Mouse (Mus musculus) MEL (cell line): ENCODE results near the gene Zfp385b. TPM values are rescaled to one million over a fixed set of nuclear protein-coding genes. Genes with fewer than 3 reads are reported as not detected.

Source experiments
- DNase-seq: peaks from one replicate; pipeline ENCODE4 v3.0.0; 2011; ENCODE audit warnings: low read depth, low spot score
- H3K27ac ChIP-seq: 2 replicates; pipeline ENCODE4 v1.5.1; 2012; ENCODE audit warnings: low read depth, mild to moderate bottlenecking, control low read depth, low read length, moderate library complexity; ENCODE audit not compliant: control insufficient read depth
- H3K27me3 ChIP-seq, 2 experiments: fragments of 150-350 bp in 1 of 2; sonication (generic) in 1 of 2; 2 replicates each; pipeline ENCODE4 v1.6.1; 2012; ENCODE audit warnings: low read length in 2 of 2, mild to moderate bottlenecking in 2 of 2, improper control_type of control experiment in 1 of 2, moderate library complexity in 1 of 2; ENCODE audit not compliant: insufficient read depth in 2 of 2, control insufficient read depth in 1 of 2
- H3K36me3 ChIP-seq, 2 experiments: 2 replicates each; pipeline ENCODE4 v1.6.1; 2012 to 2014; ENCODE audit warnings: low read length in 2 of 2, improper control_type of control experiment in 1 of 2, inconsistent platforms in 1 of 2, mild to moderate bottlenecking in 1 of 2; ENCODE audit not compliant: insufficient read depth in 2 of 2, control insufficient read depth in 1 of 2
- H3K4me1 ChIP-seq, 2 experiments: fragments of 150-350 bp in 1 of 2; sonication (generic) in 1 of 2; 2 replicates each; pipeline ENCODE4 v1.6.1; 2012; ENCODE audit warnings: low read length in 2 of 2, improper control_type of control experiment in 1 of 2, mild to moderate bottlenecking in 1 of 2; ENCODE audit not compliant: insufficient read depth in 2 of 2, control insufficient read depth in 1 of 2
- H3K4me3 ChIP-seq, 2 experiments: fragments of 150-350 bp in 1 of 2; sonication (generic) in 1 of 2; 2 replicates each; pipeline ENCODE4 v1.5.1; 2012; ENCODE audit warnings: low read depth in 2 of 2, low read length in 2 of 2, mild to moderate bottlenecking in 2 of 2, moderate library complexity in 2 of 2, control low read depth in 1 of 2, improper control_type of control experiment in 1 of 2; ENCODE audit not compliant: control insufficient read depth in 1 of 2, insufficient read depth in 1 of 2
- H3K79me2 ChIP-seq: 2 replicates; pipeline ENCODE4 v1.6.1; 2012; ENCODE audit warnings: mild to moderate bottlenecking, low read length, moderate library complexity; ENCODE audit not compliant: control insufficient read depth, poor library complexity, insufficient read depth
- H3K9ac ChIP-seq: 2 replicates; pipeline ENCODE4 v1.6.1; 2012; ENCODE audit warnings: low read depth, mild to moderate bottlenecking, control low read depth, low read length, moderate library complexity; ENCODE audit not compliant: control insufficient read depth, poor library complexity, severe bottlenecking
- H3K9me3 ChIP-seq: fragments of 150-350 bp; sonication (generic); replicated peaks from 2 replicates; pipeline ENCODE4 v1.6.1; 2012; ENCODE audit warnings: mild to moderate bottlenecking, low read length, improper control_type of control experiment, moderate library complexity; ENCODE audit not compliant: insufficient read depth
- CHD1 ChIP-seq: IDR thresholded peaks from 2 replicates; pipeline ENCODE4 v1.6.1; 2012; ENCODE audit warnings: low read depth, mild to moderate bottlenecking, inconsistent platforms, low read length, improper control_type of control experiment
- E2F4 ChIP-seq: IDR thresholded peaks from 2 replicates; pipeline ENCODE4 v1.6.1; 2011; ENCODE audit warnings: low read depth, low read length, improper control_type of control experiment, borderline replicate concordance
- EP300 ChIP-seq, 2 experiments: IDR thresholded peaks; 2 replicates each; pipeline ENCODE4 v1.6.1; 2011; ENCODE audit warnings: improper control_type of control experiment in 2 of 2, low read length in 2 of 2, low read depth in 1 of 2, mild to moderate bottlenecking in 1 of 2
- GABPA ChIP-seq: IDR thresholded peaks from 2 replicates; pipeline ENCODE4 v1.6.1; 2012; ENCODE audit warnings: low read depth, mild to moderate bottlenecking, inconsistent platforms, low read length, improper control_type of control experiment, moderate library complexity
- JUND ChIP-seq: IDR thresholded peaks from 2 replicates; pipeline ENCODE4 v1.6.1; 2011; ENCODE audit warnings: low read depth, mild to moderate bottlenecking, improper control_type of control experiment, low read length
- KAT2A ChIP-seq: conservative IDR thresholded peaks from 2 replicates; pipeline ENCODE4 v1.6.1; 2012; ENCODE audit warnings: low read depth, low read length, improper control_type of control experiment, inconsistent platforms
- MAFK ChIP-seq: IDR thresholded peaks from 2 replicates; pipeline ENCODE4 v1.6.1; 2011; ENCODE audit warnings: low read depth, mild to moderate bottlenecking, low read length, improper control_type of control experiment, borderline replicate concordance
- MAZ ChIP-seq: IDR thresholded peaks from 2 replicates; pipeline ENCODE4 v1.6.1; 2012; ENCODE audit warnings: low read depth, mild to moderate bottlenecking, inconsistent platforms, low read length, improper control_type of control experiment
- MYC ChIP-seq: IDR thresholded peaks from 2 replicates; pipeline ENCODE4 v1.6.1; 2011; ENCODE audit warnings: low read depth, mild to moderate bottlenecking, low read length, improper control_type of control experiment, moderate library complexity
- NELFE ChIP-seq: IDR thresholded peaks from 2 replicates; pipeline ENCODE4 v1.6.1; 2011; ENCODE audit warnings: low read depth, low read length, improper control_type of control experiment
- NRF1 ChIP-seq: IDR thresholded peaks from 2 replicates; pipeline ENCODE4 v1.6.1; 2014; ENCODE audit warnings: low read depth, mild to moderate bottlenecking, inconsistent platforms, low read length, improper control_type of control experiment, moderate library complexity; ENCODE audit not compliant: poor library complexity, insufficient read depth, severe bottlenecking
- POLR2A ChIP-seq, 2 experiments: IDR thresholded peaks; 2 replicates each; pipeline ENCODE4 v1.6.1; 2011 to 2012; ENCODE audit warnings: low read length in 2 of 2, mild to moderate bottlenecking in 2 of 2, control low read depth in 1 of 2, improper control_type of control experiment in 1 of 2, low read depth in 1 of 2, moderate library complexity in 1 of 2; ENCODE audit not compliant: control insufficient read depth in 1 of 2, insufficient read depth in 1 of 2, poor library complexity in 1 of 2
- POLR2AphosphoS5 ChIP-seq: IDR thresholded peaks from 2 replicates; pipeline ENCODE4 v1.6.1; 2012; ENCODE audit warnings: low read depth, borderline replicate concordance, mild to moderate bottlenecking, inconsistent platforms, low read length, moderate library complexity, mixed read lengths
- RAD21 ChIP-seq: IDR thresholded peaks from 2 replicates; pipeline ENCODE4 v1.6.1; 2011; ENCODE audit warnings: mild to moderate bottlenecking, low read depth, low read length, improper control_type of control experiment
- RCOR1 ChIP-seq: IDR thresholded peaks from 2 replicates; pipeline ENCODE4 v1.6.1; 2012; ENCODE audit warnings: low read depth, mild to moderate bottlenecking, inconsistent platforms, low read length, improper control_type of control experiment
- SIN3A ChIP-seq: IDR thresholded peaks from 2 replicates; pipeline ENCODE4 v1.6.1; 2012; ENCODE audit warnings: low read length, improper control_type of control experiment, inconsistent platforms
- SMC3 ChIP-seq: IDR thresholded peaks from 2 replicates; pipeline ENCODE4 v1.6.1; 2011; ENCODE audit warnings: low read depth, low read length, improper control_type of control experiment
- TAL1 ChIP-seq: IDR thresholded peaks from 2 replicates; pipeline ENCODE4 v1.6.1; 2012; ENCODE audit warnings: mild to moderate bottlenecking, inconsistent platforms, low read length, moderate library complexity, mixed read lengths
- TBP ChIP-seq: IDR thresholded peaks from 2 replicates; pipeline ENCODE4 v1.8.0; 2011; ENCODE audit warnings: low read depth, low read length, improper control_type of control experiment
- TCF12 ChIP-seq: IDR thresholded peaks from 2 replicates; pipeline ENCODE4 v1.6.1; 2014; ENCODE audit warnings: low read depth, mild to moderate bottlenecking, inconsistent platforms, low read length, improper control_type of control experiment, moderate library complexity
- USF1 ChIP-seq: IDR thresholded peaks from 2 replicates; pipeline ENCODE4 v1.6.1; 2014; ENCODE audit warnings: low read depth, mild to moderate bottlenecking, inconsistent platforms, low read length, improper control_type of control experiment, moderate library complexity
- USF2 ChIP-seq, 2 experiments: IDR thresholded peaks; 2 replicates each; pipeline ENCODE4 v1.6.1; 2011 to 2012; ENCODE audit warnings: improper control_type of control experiment in 2 of 2, low read length in 2 of 2, borderline replicate concordance in 1 of 2, inconsistent platforms in 1 of 2, low read depth in 1 of 2, mild to moderate bottlenecking in 1 of 2; ENCODE audit not compliant: insufficient read depth in 1 of 2
- ZKSCAN1 ChIP-seq: IDR thresholded peaks from 2 replicates; pipeline ENCODE4 v1.6.1; 2012; ENCODE audit warnings: low read depth, mild to moderate bottlenecking, inconsistent platforms, low read length, improper control_type of control experiment, moderate library complexity
- ZNF384 ChIP-seq: IDR thresholded peaks from 2 replicates; pipeline ENCODE4 v1.6.1; 2012; ENCODE audit warnings: low read depth, mild to moderate bottlenecking, inconsistent platforms, low read length, improper control_type of control experiment
- polyA plus RNA-seq, 2 experiments: library from polyadenylated mRNA; stranded (reverse) in 1 of 2; unstranded in 1 of 2; fragments of >175 nt in 1 of 2; fragments of >200 nt in 1 of 2; gene quantifications; 2 replicates each; pipeline versions ENCODE4 v1.2.1 to v1.2.4; 2012; ENCODE audit warnings: low replicate concordance in 2 of 2, low read depth in 1 of 2; ENCODE audit not compliant: insufficient read length in 2 of 2, insufficient read depth in 1 of 2, missing spikeins in 1 of 2
- total RNA-seq: library from RNA; depleted of rRNA; stranded (reverse); fragments of 300-350 nt; gene quantifications from 2 replicates; pipeline ENCODE4 v1.2.3, GENCODE M21; 2012

Gene Zfp385b
- total and polyA plus RNA-seq, 3 experiments = not detected

DNA sequence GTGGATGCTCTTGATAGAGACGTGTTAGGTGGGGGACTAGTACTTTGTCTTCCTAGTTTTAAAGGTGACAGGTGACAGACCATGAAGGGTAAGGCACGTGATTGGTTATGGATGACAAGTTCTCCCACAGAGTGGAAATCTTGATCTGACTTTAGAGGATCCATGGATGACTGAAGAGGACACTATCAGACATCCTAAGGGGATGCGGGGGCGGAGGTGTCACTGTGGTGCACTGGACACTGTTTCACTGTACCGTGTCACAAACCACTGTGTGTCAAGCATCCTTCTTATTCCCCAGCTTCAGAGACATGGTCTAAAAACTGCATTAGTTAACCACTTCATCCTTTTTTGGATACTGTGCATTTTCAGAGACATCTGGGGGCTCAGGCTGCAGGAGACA, 440.1 kb downstream of the Zfp385b start:
- DNase-seq = no peak

DNA sequence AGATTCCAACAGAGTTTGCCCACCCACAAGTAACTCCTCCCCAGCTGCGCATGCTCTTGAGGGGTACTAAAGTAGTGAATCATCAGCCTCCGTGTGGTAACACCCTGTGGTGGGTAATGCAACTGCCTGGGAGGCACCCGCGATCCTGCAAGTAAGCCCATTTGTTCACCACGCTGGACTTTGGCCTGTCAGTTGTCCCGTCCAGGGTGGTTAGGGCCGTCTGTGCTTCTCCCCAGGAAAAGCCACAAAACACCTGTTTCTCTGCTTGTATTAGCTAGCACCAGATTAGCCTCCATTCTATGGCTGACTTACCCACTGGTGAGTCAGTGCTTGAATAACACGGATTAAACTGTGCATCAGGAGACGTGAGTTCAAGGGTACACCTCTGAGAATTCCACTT, 442.6 kb downstream of the Zfp385b start:
- H3K9me3 ChIP-seq = no peaks in the 10 kb centered on the region
- TF ChIP-seq USF2 (IDR thresholded peaks at IDR 0.05; ENCODE audit: borderline replicate concordance in 1 of 2, insufficient read depth in 1 of 2, low read depth in 1 of 2, low read length in 2 of 2) (no peak), TAL1 (no peak), SMC3 (no peak), ZNF384 (no peak), JUND (no peak), GABPA (no peak), SIN3A (no peak), MYC (no peak), POLR2A (IDR thresholded peaks at IDR 0.05; ENCODE audit: control insufficient read depth in 1 of 2, insufficient read depth in 1 of 2, low read depth in 1 of 2, low read length in 2 of 2, poor library complexity in 1 of 2) (no peak), ZKSCAN1 (no peak), E2F4 (no peak), CHD1 (no peak)
- TF ChIP-seq, all 39 proteins: peak for 0
- DNase-seq = no peak

More for the DNA sequence above, 440.1 kb downstream of the Zfp385b start:
- no peak overlapping the region for H3K27ac ChIP-seq
- no peak overlapping the region for H3K9ac ChIP-seq
- H3K4me1 ChIP-seq = no peaks in the 10 kb centered on the region
- no peak for TF ChIP-seq MAFK
- no peaks in the 10 kb centered on the region for H3K36me3 ChIP-seq
- H3K9me3 ChIP-seq = no peaks in the 10 kb centered on the region
- no peaks in the 10 kb centered on the region for H3K79me2 ChIP-seq
- H3K27me3 ChIP-seq = no peaks in the 10 kb centered on the region; a peak in 1 of 4 replicates
- no peak overlapping the region for H3K4me3 ChIP-seq

GRCm38 (mm10) chr2:77375155-77375554, 444.3 kb downstream of the Zfp385b start:
- Histone ChIP-seq H3K9me3 (no peaks in the 10 kb centered on the region), H3K79me2 (no peaks in the 10 kb centered on the region), H3K27ac (no peak overlapping the region), H3K4me3 (no peak overlapping the region), H3K36me3 (no peaks in the 10 kb centered on the region), H3K27me3 (no peaks in the 10 kb centered on the region; a peak in 1 of 4 replicates), H3K4me1 (no peaks in the 10 kb centered on the region), H3K9ac (no peak overlapping the region)
- no peak for TF ChIP-seq RAD21
- TF ChIP-seq USF1 = no peak
- TF ChIP-seq TCF12 = no peak
- no peak for TF ChIP-seq EP300 (IDR thresholded peaks at IDR 0.05; ENCODE audit: low read depth in 1 of 2, low read length in 2 of 2)
- TF ChIP-seq RCOR1 = no peak
- TF ChIP-seq TBP = no peak
- TF ChIP-seq CHD1 = no peak
- TF ChIP-seq KAT2A = no peak
- no peak for TF ChIP-seq MAFK
- no peak for TF ChIP-seq NRF1
- no peak for TF ChIP-seq POLR2AphosphoS5
- no peak for TF ChIP-seq MYC
- no peak for TF ChIP-seq E2F4
- TF ChIP-seq NELFE = no peak
- TF ChIP-seq MAZ = no peak
- TF ChIP-seq USF2 (IDR thresholded peaks at IDR 0.05; ENCODE audit: borderline replicate concordance in 1 of 2, insufficient read depth in 1 of 2, low read depth in 1 of 2, low read length in 2 of 2) = no peak
- DNase-seq = no peak

More for the DNA sequence above, 442.6 kb downstream of the Zfp385b start:
- Histone ChIP-seq H3K79me2 (no peaks in the 10 kb centered on the region), H3K27ac (no peak overlapping the region), H3K4me3 (no peak overlapping the region), H3K4me1 (no peaks in the 10 kb centered on the region), H3K36me3 (no peaks in the 10 kb centered on the region), H3K27me3 (no peaks in the 10 kb centered on the region; a peak in 1 of 4 replicates), H3K9ac (no peak overlapping the region)
